Mouse (Mus musculus) MEL (cell line): ENCODE measurements around the gene BC025920. TPM values are rescaled to one million over a fixed set of nuclear protein-coding genes. Genes with fewer than 3 reads are reported as not detected.

Experiments
- DNase-seq: peaks from one replicate; pipeline ENCODE4 v3.0.0; 2011; ENCODE audit warnings: low read depth, low spot score
- H3K27ac ChIP-seq: 2 replicates; pipeline ENCODE4 v1.5.1; 2012; ENCODE audit warnings: low read depth, mild to moderate bottlenecking, control low read depth, low read length, moderate library complexity; ENCODE audit not compliant: control insufficient read depth
- H3K27me3 ChIP-seq, 2 experiments: fragments of 150-350 bp in 1 of 2; sonication (generic) in 1 of 2; 2 replicates each; pipeline ENCODE4 v1.6.1; 2012; ENCODE audit warnings: low read length in 2 of 2, mild to moderate bottlenecking in 2 of 2, improper control_type of control experiment in 1 of 2, moderate library complexity in 1 of 2; ENCODE audit not compliant: insufficient read depth in 2 of 2, control insufficient read depth in 1 of 2
- H3K36me3 ChIP-seq, 2 experiments: 2 replicates each; pipeline ENCODE4 v1.6.1; 2012 to 2014; ENCODE audit warnings: low read length in 2 of 2, improper control_type of control experiment in 1 of 2, inconsistent platforms in 1 of 2, mild to moderate bottlenecking in 1 of 2; ENCODE audit not compliant: insufficient read depth in 2 of 2, control insufficient read depth in 1 of 2
- H3K4me1 ChIP-seq, 2 experiments: fragments of 150-350 bp in 1 of 2; sonication (generic) in 1 of 2; 2 replicates each; pipeline ENCODE4 v1.6.1; 2012; ENCODE audit warnings: low read length in 2 of 2, improper control_type of control experiment in 1 of 2, mild to moderate bottlenecking in 1 of 2; ENCODE audit not compliant: insufficient read depth in 2 of 2, control insufficient read depth in 1 of 2
- H3K4me3 ChIP-seq, 2 experiments: fragments of 150-350 bp in 1 of 2; sonication (generic) in 1 of 2; 2 replicates each; pipeline ENCODE4 v1.5.1; 2012; ENCODE audit warnings: low read depth in 2 of 2, low read length in 2 of 2, mild to moderate bottlenecking in 2 of 2, moderate library complexity in 2 of 2, control low read depth in 1 of 2, improper control_type of control experiment in 1 of 2; ENCODE audit not compliant: control insufficient read depth in 1 of 2, insufficient read depth in 1 of 2
- H3K79me2 ChIP-seq: 2 replicates; pipeline ENCODE4 v1.6.1; 2012; ENCODE audit warnings: mild to moderate bottlenecking, low read length, moderate library complexity; ENCODE audit not compliant: control insufficient read depth, poor library complexity, insufficient read depth
- H3K9ac ChIP-seq: 2 replicates; pipeline ENCODE4 v1.6.1; 2012; ENCODE audit warnings: low read depth, mild to moderate bottlenecking, control low read depth, low read length, moderate library complexity; ENCODE audit not compliant: control insufficient read depth, poor library complexity, severe bottlenecking
- H3K9me3 ChIP-seq: fragments of 150-350 bp; sonication (generic); replicated peaks from 2 replicates; pipeline ENCODE4 v1.6.1; 2012; ENCODE audit warnings: mild to moderate bottlenecking, low read length, improper control_type of control experiment, moderate library complexity; ENCODE audit not compliant: insufficient read depth
- CTCF ChIP-seq, 3 experiments: IDR thresholded peaks in 2 of 3; conservative IDR thresholded peaks in 1 of 3; 2 replicates each; pipeline ENCODE4 v1.5.1; 2011 to 2012; ENCODE audit warnings: low read length in 3 of 3, low read depth in 2 of 3, mild to moderate bottlenecking in 2 of 3, improper control_type of control experiment in 1 of 3, inconsistent platforms in 1 of 3, mixed read lengths in 1 of 3, moderate library complexity in 1 of 3; ENCODE audit not compliant: control insufficient read depth in 1 of 3, insufficient read depth in 1 of 3, poor library complexity in 1 of 3, severe bottlenecking in 1 of 3
- ELF1 ChIP-seq: IDR thresholded peaks from 2 replicates; pipeline ENCODE4 v1.6.1; 2014; ENCODE audit warnings: low read depth, mild to moderate bottlenecking, inconsistent platforms, low read length, improper control_type of control experiment, moderate library complexity
- ETS1 ChIP-seq: IDR thresholded peaks from 2 replicates; pipeline ENCODE4 v1.6.1; 2012; ENCODE audit warnings: low read depth, mild to moderate bottlenecking, inconsistent platforms, low read length, improper control_type of control experiment, moderate library complexity
- GABPA ChIP-seq: IDR thresholded peaks from 2 replicates; pipeline ENCODE4 v1.6.1; 2012; ENCODE audit warnings: low read depth, mild to moderate bottlenecking, inconsistent platforms, low read length, improper control_type of control experiment, moderate library complexity
- GATA1 ChIP-seq: IDR thresholded peaks from 2 replicates; pipeline ENCODE4 v1.6.1; 2011; ENCODE audit warnings: low read depth, low read length, improper control_type of control experiment
- HCFC1 ChIP-seq: IDR thresholded peaks from 2 replicates; pipeline ENCODE4 v1.6.1; 2012; ENCODE audit warnings: low read depth, mild to moderate bottlenecking, inconsistent platforms, low read length, improper control_type of control experiment, moderate library complexity
- KAT2A ChIP-seq: conservative IDR thresholded peaks from 2 replicates; pipeline ENCODE4 v1.6.1; 2012; ENCODE audit warnings: low read depth, low read length, improper control_type of control experiment, inconsistent platforms
- MAZ ChIP-seq: IDR thresholded peaks from 2 replicates; pipeline ENCODE4 v1.6.1; 2012; ENCODE audit warnings: low read depth, mild to moderate bottlenecking, inconsistent platforms, low read length, improper control_type of control experiment
- MEF2A ChIP-seq: IDR thresholded peaks from 2 replicates; pipeline ENCODE4 v1.6.1; 2014; ENCODE audit warnings: low read depth, mild to moderate bottlenecking, inconsistent platforms, low read length, improper control_type of control experiment; ENCODE audit not compliant: poor library complexity, insufficient replicate concordance, severe bottlenecking; ENCODE audit errors: extremely low read depth
- MYC ChIP-seq: IDR thresholded peaks from 2 replicates; pipeline ENCODE4 v1.6.1; 2011; ENCODE audit warnings: low read depth, mild to moderate bottlenecking, low read length, improper control_type of control experiment, moderate library complexity
- NRF1 ChIP-seq: IDR thresholded peaks from 2 replicates; pipeline ENCODE4 v1.6.1; 2014; ENCODE audit warnings: low read depth, mild to moderate bottlenecking, inconsistent platforms, low read length, improper control_type of control experiment, moderate library complexity; ENCODE audit not compliant: poor library complexity, insufficient read depth, severe bottlenecking
- RAD21 ChIP-seq: IDR thresholded peaks from 2 replicates; pipeline ENCODE4 v1.6.1; 2011; ENCODE audit warnings: mild to moderate bottlenecking, low read depth, low read length, improper control_type of control experiment
- RCOR1 ChIP-seq: IDR thresholded peaks from 2 replicates; pipeline ENCODE4 v1.6.1; 2012; ENCODE audit warnings: low read depth, mild to moderate bottlenecking, inconsistent platforms, low read length, improper control_type of control experiment
- SMC3 ChIP-seq: IDR thresholded peaks from 2 replicates; pipeline ENCODE4 v1.6.1; 2011; ENCODE audit warnings: low read depth, low read length, improper control_type of control experiment
- TAL1 ChIP-seq: IDR thresholded peaks from 2 replicates; pipeline ENCODE4 v1.6.1; 2012; ENCODE audit warnings: mild to moderate bottlenecking, inconsistent platforms, low read length, moderate library complexity, mixed read lengths
- TBP ChIP-seq: IDR thresholded peaks from 2 replicates; pipeline ENCODE4 v1.8.0; 2011; ENCODE audit warnings: low read depth, low read length, improper control_type of control experiment
- TCF12 ChIP-seq: IDR thresholded peaks from 2 replicates; pipeline ENCODE4 v1.6.1; 2014; ENCODE audit warnings: low read depth, mild to moderate bottlenecking, inconsistent platforms, low read length, improper control_type of control experiment, moderate library complexity
- ZC3H11A ChIP-seq: IDR thresholded peaks from 2 replicates; pipeline ENCODE4 v1.6.1; 2012; ENCODE audit warnings: low read depth, mild to moderate bottlenecking, inconsistent platforms, low read length, improper control_type of control experiment
- ZMIZ1 ChIP-seq: IDR thresholded peaks from 2 replicates; pipeline ENCODE4 v1.6.1; 2012; ENCODE audit warnings: low read depth, mild to moderate bottlenecking, inconsistent platforms, low read length, improper control_type of control experiment, moderate library complexity
- polyA plus RNA-seq, 2 experiments: library from polyadenylated mRNA; stranded (reverse) in 1 of 2; unstranded in 1 of 2; fragments of >175 nt in 1 of 2; fragments of >200 nt in 1 of 2; gene quantifications; 2 replicates each; pipeline versions ENCODE4 v1.2.1 to v1.2.4; 2012; ENCODE audit warnings: low replicate concordance in 2 of 2, low read depth in 1 of 2; ENCODE audit not compliant: insufficient read length in 2 of 2, insufficient read depth in 1 of 2, missing spikeins in 1 of 2
- total RNA-seq: library from RNA; depleted of rRNA; stranded (reverse); fragments of 300-350 nt; gene quantifications from 2 replicates; pipeline ENCODE4 v1.2.3, GENCODE M21; 2012

Gene BC025920
- total and polyA plus RNA-seq, 3 experiments, result 1.1 to 1.7 TPM; not detected in 1

GRCm38 (mm10) chr10:81564734-81565133 is 41.3 kb upstream of the BC025920 start:
- Histone ChIP-seq H3K79me2 (peaks cover 19% of the 10 kb centered on the region), H3K27ac (no peak overlapping the region), H3K9ac (no peak overlapping the region), H3K36me3 (peaks cover 2 to 6% of the 10 kb centered on the region in 2 experiments; a peak in 2 of 4 replicates), H3K4me1 (peaks cover 0 to 9% of the 10 kb centered on the region in 2 experiments; a peak in 2 of 4 replicates), H3K9me3 (no peaks in the 10 kb centered on the region), H3K27me3 (no peaks in the 10 kb centered on the region), H3K4me3 (no peak overlapping the region)
- TF ChIP-seq CTCF (IDR thresholded peaks at IDR 0.05 in 2 of 3, conservative IDR thresholded peaks at IDR 0.05 in 1 of 3; ENCODE audit: control insufficient read depth in 1 of 3, insufficient read depth in 1 of 3, low read depth in 2 of 3, low read length in 3 of 3, poor library complexity in 1 of 3, severe bottlenecking in 1 of 3) (peak; percentile 65 to 85 (median 77)), SMC3 (peak; percentile 56), MYC (no peak), MAZ (no peak), RAD21 (peak; percentile 27)
- peak; percentile 58 for DNase-seq

GRCm38 (mm10) chr10:81565257-81566228 is 40.5 kb upstream of the BC025920 start:
- no peak for TF ChIP-seq KAT2A
- no peak for TF ChIP-seq RCOR1
- TF ChIP-seq HCFC1, result no peak
- TF ChIP-seq MEF2A, result no peak
- no peak for TF ChIP-seq TCF12
- H3K36me3 ChIP-seq, result peaks cover 2 to 10% of the 10 kb centered on the region in 2 experiments; a peak in 2 of 4 replicates
- peaks cover 0 to 13% of the 10 kb centered on the region in 2 experiments; a peak in 2 of 4 replicates for H3K4me1 ChIP-seq
- H3K9ac ChIP-seq, result no peak overlapping the region
- no peaks in the 10 kb centered on the region for H3K9me3 ChIP-seq
- no peaks in the 10 kb centered on the region for H3K27me3 ChIP-seq
- H3K4me3 ChIP-seq, result no peak overlapping the region
- no peak for DNase-seq
- H3K27ac ChIP-seq, result no peak overlapping the region
- H3K79me2 ChIP-seq, result peaks cover 11% of the 10 kb centered on the region

- Histone ChIP-seq H3K79me2 (no peaks in the 10 kb centered on the region; the same call in 1 of the 2 replicates), H3K36me3 (peaks cover 0 to 7% of the 10 kb centered on the region in 2 experiments; a peak in 2 of 4 replicates), H3K4me3 (no peak overlapping the region), H3K4me1 (peaks cover 3 to 14% of the 10 kb centered on the region in 2 experiments; a peak in 3 of 4 replicates), H3K9me3 (no peaks in the 10 kb centered on the region), H3K9ac (no peak overlapping the region), H3K27me3 (no peaks in the 10 kb centered on the region), H3K27ac (no peak overlapping the region)
- DNase-seq, result no peak
- no peak for TF ChIP-seq RCOR1
- TF ChIP-seq MYC, result no peak
- no peak for TF ChIP-seq ZMIZ1
- no peak for TF ChIP-seq ELF1
- TF ChIP-seq TAL1, result no peak
- no peak for TF ChIP-seq TCF12
- no peak for TF ChIP-seq ZC3H11A
- no peak for TF ChIP-seq KAT2A
- TF ChIP-seq TBP, result no peak
- TF ChIP-seq CTCF (IDR thresholded peaks at IDR 0.05 in 2 of 3, conservative IDR thresholded peaks at IDR 0.05 in 1 of 3; ENCODE audit: control insufficient read depth in 1 of 3, insufficient read depth in 1 of 3, low read depth in 2 of 3, low read length in 3 of 3, poor library complexity in 1 of 3, severe bottlenecking in 1 of 3), result no peak
- TF ChIP-seq NRF1, result no peak
- TF ChIP-seq MEF2A, result no peak
- TF ChIP-seq GABPA, result no peak
- no peak for TF ChIP-seq ETS1
- no peak for TF ChIP-seq GATA1
Observed at GRCm38 (mm10) chr10:81568381-81569191, 37.5 kb upstream of the BC025920 start.
